Mouse (Mus musculus): ENCODE measurements around the gene Morc1.
A peak's percentile ranks its signal among the peaks of the same experiment; 100 is the strongest.

Morc1 gene

GRCm38 (mm10) chr16:48630466-48630865 lies 199.4 kb downstream of the Morc1 start:
- DNase-seq: no peak

- no peak for DNase-seq
Observed at GRCm38 (mm10) chr16:48632351-48632750, 201.3 kb downstream of the Morc1 start.

DNA sequence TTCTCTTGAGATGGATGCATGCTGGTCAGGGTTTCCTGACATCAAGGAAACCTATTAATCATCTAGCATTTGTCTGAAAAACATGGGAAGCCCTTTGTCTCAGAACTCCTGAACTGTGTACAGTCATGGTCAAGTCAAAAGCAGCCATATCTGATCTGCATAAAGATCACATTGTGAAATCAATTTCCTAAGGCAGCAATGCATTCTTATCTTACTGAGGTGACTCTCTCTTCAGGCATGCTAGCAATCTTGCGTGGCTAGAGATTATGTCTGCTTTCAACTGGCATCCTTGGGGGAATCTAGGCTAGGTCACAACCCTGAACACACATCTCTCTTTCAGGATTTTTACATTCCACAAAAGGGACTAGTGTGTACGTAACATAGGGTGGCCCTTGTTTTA lies 215.2 kb downstream of the Morc1 start:
- no peak for DNase-seq

- DNase-seq: peak in 1 of 2 experiments; percentile 5
Observed at GRCm38 (mm10) chr16:48671696-48672095, 240.7 kb downstream of the Morc1 start.

GRCm38 (mm10) chr16:48672664-48673063 lies 241.6 kb downstream of the Morc1 start:
- no peak for DNase-seq

DNA sequence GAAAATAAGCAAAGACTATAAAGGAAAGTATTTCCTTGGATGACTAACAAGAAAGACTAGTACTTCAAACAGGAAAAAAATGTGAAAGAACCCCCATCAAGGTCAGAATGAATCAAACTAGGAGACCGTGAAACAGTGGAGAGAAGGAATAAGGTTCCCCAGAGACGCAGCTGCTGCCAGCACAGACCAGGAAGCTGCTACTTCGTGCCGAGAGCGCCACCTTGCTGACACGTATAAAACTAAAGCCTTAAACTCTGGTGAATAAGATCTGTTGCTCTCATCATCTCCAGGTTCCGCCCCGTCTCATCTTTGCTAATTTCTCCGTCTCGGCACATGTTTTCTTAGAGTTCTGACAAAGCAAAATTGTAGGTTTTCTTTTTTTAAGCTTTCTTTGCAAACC lies 244.6 kb downstream of the Morc1 start:
- peak; percentile 55 to 65 for DNase-seq

DNA sequence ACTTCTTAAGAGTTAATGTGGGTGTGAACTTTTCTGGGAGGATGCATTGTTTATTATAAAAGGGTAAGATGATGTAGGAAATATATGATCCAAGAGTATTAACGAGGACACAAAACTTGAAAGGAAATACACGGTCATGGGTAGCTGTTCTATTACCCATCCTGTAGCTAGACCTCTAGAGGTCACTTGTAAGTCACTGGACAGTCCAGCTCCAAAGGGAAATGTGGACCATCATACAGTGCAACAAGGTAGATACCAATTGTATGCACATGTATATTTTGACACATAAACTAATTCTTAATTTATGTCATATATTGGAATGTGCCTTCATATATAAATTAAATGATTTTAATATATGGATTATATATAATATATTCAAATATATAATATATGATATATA lies 245.2 kb downstream of the Morc1 start:
- DNase-seq: no peak

DNA sequence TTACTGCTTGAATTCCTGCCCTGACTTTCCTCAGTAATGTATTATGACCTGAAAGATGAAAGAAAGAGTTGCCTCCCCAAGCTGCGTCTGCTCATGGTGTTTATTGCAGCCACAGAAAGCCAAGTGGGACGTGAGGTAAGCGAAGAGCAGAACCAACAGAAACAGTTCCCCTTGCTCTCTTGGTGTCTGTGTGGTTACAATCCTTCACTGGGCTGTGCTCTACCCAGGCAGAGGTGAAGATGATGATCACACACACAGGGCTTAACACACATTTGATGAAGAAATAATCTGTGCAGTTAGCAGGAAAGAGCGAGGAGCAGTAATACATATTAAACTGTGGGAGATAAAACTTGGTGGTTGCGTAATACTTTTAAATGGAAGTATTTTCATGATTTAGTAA lies 246.3 kb downstream of the Morc1 start:
- no peak for DNase-seq

- DNase-seq: no peak
Observed at GRCm38 (mm10) chr16:48678029-48678428, 247.0 kb downstream of the Morc1 start.
